Mouse (Mus musculus): ENCODE measurements at regions not wholly inside any gene's neighbourhood (a gene's known extent, or its start where the extent isn't known, plus 50 kb on each side); places are given as distances from the start of the nearest gene placed in this dataset.

DNA sequence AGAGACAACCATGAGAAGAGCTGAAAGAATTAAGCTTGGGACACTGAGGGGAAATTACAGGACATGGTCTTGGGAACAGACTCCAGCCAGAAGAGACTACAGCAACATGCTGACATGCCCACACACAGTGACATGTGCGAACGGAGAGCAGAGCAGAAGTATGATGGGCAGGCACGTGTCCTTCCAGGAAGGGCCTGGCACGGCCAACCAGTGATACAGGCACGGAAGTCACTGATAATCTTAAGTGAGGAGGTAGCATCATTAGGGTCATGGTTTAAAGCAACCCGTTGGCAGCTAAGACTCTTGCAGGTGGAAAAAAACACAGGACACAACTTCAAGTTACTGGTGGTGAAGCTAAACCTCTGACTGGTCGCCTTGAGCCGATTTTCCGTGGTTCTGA lies 442.8 kb downstream of the Sox2 start:
- TF ChIP-seq POLR2A (IDR thresholded peaks at IDR 0.05; ENCODE audit: insufficient read depth, low read depth, low read length) (no peak), EP300 (IDR thresholded peaks at IDR 0.05; ENCODE audit: insufficient read depth, low read depth, low read length) (no peak), CTCF (IDR thresholded peaks at IDR 0.05) (no peak)

All from heart, adult 2 months (tissue).